In genomic region chr5:137584976-137585375, GRCm38 (mm10) we compare ENCODE assay signal across 7 mouse cellular contexts. TPM values are rescaled to one million over a fixed set of nuclear protein-coding genes. Genes with fewer than 3 reads are reported as not detected.
DNase-seq lines count a peak whose midpoint lies in the region; ATAC-seq and TF ChIP-seq lines count a peak whose summit lies in the region.

No protein-coding gene starts in this region.

- H3K4me3 ChIP-seq in midbrain, embryonic 11.5 days (ENCODE audit: low read depth, low read length) = no peak overlapping the region
- H3K4me3 ChIP-seq in midbrain, embryonic 13.5 days (replicated peaks) = no peak overlapping the region
- H3K4me3 ChIP-seq in lung, embryonic 14.5 days (ENCODE audit: low read depth, low read length) = no peak overlapping the region

- ATAC-seq in midbrain, embryonic 11.5 days (ENCODE audit: low FRiP score) = no peak
- ATAC-seq in midbrain, embryonic 13.5 days = no peak
- no peak for ATAC-seq in lung, embryonic 14.5 days (ENCODE audit: insufficient read depth)

- peaks cover 2% of the 10 kb centered on the region; the same call in 1 of the 2 replicates for H3K27me3 ChIP-seq in midbrain, embryonic 11.5 days (ENCODE audit: control insufficient read depth, insufficient read depth, low read length)
- H3K27me3 ChIP-seq in midbrain, embryonic 13.5 days = peaks cover 13% of the 10 kb centered on the region
- H3K27me3 ChIP-seq in lung, embryonic 14.5 days (ENCODE audit: insufficient read depth, low read length) = peaks cover 5% of the 10 kb centered on the region; the same call in 1 of the 2 replicates

- WGBS in midbrain, embryonic 11.5 days = 33% methylated on average over 8 of the region's 8 CpGs
- 37% methylated on average over 8 of the region's 8 CpGs for WGBS in midbrain, embryonic 13.5 days
- 28% methylated on average over 8 of the region's 8 CpGs for whole genome bisulfite sequencing in lung, embryonic 14.5 days

- no peaks in the 10 kb centered on the region for H3K36me3 ChIP-seq in midbrain, embryonic 11.5 days (ENCODE audit: control insufficient read depth, insufficient read depth, low read length)
- no peaks in the 10 kb centered on the region for H3K36me3 ChIP-seq in midbrain, embryonic 13.5 days
- no peaks in the 10 kb centered on the region for H3K36me3 ChIP-seq in lung, embryonic 14.5 days (ENCODE audit: insufficient read depth)

- H3K9ac ChIP-seq in midbrain, embryonic 11.5 days (ENCODE audit: low read length) = no peak overlapping the region
- no peak overlapping the region for H3K9ac ChIP-seq in midbrain, embryonic 13.5 days (replicated peaks)
- H3K9ac ChIP-seq in lung, embryonic 14.5 days = no peak overlapping the region

- H3K4me2 ChIP-seq in midbrain, embryonic 11.5 days = no peak overlapping the region
- H3K4me2 ChIP-seq in midbrain, embryonic 13.5 days (replicated peaks) = no peak overlapping the region
- no peak overlapping the region for H3K4me2 ChIP-seq in lung, embryonic 14.5 days

- no peaks in the 10 kb centered on the region; the same call in 1 of the 2 replicates for H3K9me3 ChIP-seq in midbrain, embryonic 11.5 days (ENCODE audit: control insufficient read depth, low read length)
- H3K9me3 ChIP-seq in midbrain, embryonic 13.5 days = no peaks in the 10 kb centered on the region
- no peaks in the 10 kb centered on the region for H3K9me3 ChIP-seq in lung, embryonic 14.5 days (ENCODE audit: low read depth, low read length)

- no peak overlapping the region for H3K27ac ChIP-seq in midbrain, embryonic 11.5 days (ENCODE audit: low read depth, low read length)
- H3K27ac ChIP-seq in midbrain, embryonic 13.5 days = no peak overlapping the region
- H3K27ac ChIP-seq in lung, embryonic 14.5 days (ENCODE audit: low read depth) = no peak overlapping the region

- DNase-seq in midbrain, embryonic 11.5 days (ENCODE audit: low spot score, missing footprints) = peak; percentile 86
- DNase-seq in WW6 (ENCODE audit: low read depth, low spot score) = peak; percentile 47
- DNase-seq in cerebellum, postnatal 36 days = peak; percentile 77 to 82
- DNase-seq in kidney, adult 8-10 months = peak; percentile 59 to 75
- DNase-seq in lung, embryonic 14.5 days = peak; percentile 79
- DNase-seq in spleen, adult 12 weeks (ENCODE audit: low spot score) = peak; percentile 26

- TF ChIP-seq CTCF in lung, embryonic 14.5 days (IDR thresholded peaks at IDR 0.05; ENCODE audit: low read depth) = peak; percentile 58

- H3K4me1 ChIP-seq in midbrain, embryonic 11.5 days (ENCODE audit: control insufficient read depth, insufficient read depth, low read length) = no peaks in the 10 kb centered on the region
- H3K4me1 ChIP-seq in midbrain, embryonic 13.5 days (replicated peaks) = peaks cover 17% of the 10 kb centered on the region
- H3K4me1 ChIP-seq in lung, embryonic 14.5 days (ENCODE audit: insufficient read depth) = no peaks in the 10 kb centered on the region

RNA-seq across cellular contexts. Expression of gene Tfr2, which starts 15.3 kb away (rescaled TPM):
- 2.0 and 2.1 TPM in 2 replicates for polyA plus RNA-seq in midbrain, embryonic 11.5 days (2014; fragmentation: Nextera tagmentation; extraction: Ambion mirVana)
- polyA plus RNA-seq in midbrain, embryonic 13.5 days (2015; fragmentation: Nextera tagmentation; extraction: Ambion mirVana) = 2.4 and 3.6 TPM in 2 replicates
- polyA plus RNA-seq in lung, embryonic 14.5 days (2014; fragmentation: Nextera tagmentation; extraction: Ambion mirVana) = 0.31 and 0.47 TPM in 2 replicates

RNA-seq across cellular contexts. Expression of gene Mospd3, which starts 15.9 kb away (rescaled TPM):
- 19.0 and 19.8 TPM in 2 replicates for polyA plus RNA-seq in midbrain, embryonic 11.5 days (2014; fragmentation: Nextera tagmentation; extraction: Ambion mirVana)
- polyA plus RNA-seq in midbrain, embryonic 13.5 days (2015; fragmentation: Nextera tagmentation; extraction: Ambion mirVana) = 37.6 and 43.1 TPM in 2 replicates
- polyA plus RNA-seq in lung, embryonic 14.5 days (2014; fragmentation: Nextera tagmentation; extraction: Ambion mirVana) = 33.9 and 37.8 TPM in 2 replicates

RNA-seq across cellular contexts. Expression of gene Pcolce, which starts 28.6 kb away (rescaled TPM):
- 58.8 and 61.4 TPM in 2 replicates for polyA plus RNA-seq in midbrain, embryonic 11.5 days (2014; fragmentation: Nextera tagmentation; extraction: Ambion mirVana)
- polyA plus RNA-seq in midbrain, embryonic 13.5 days (2015; fragmentation: Nextera tagmentation; extraction: Ambion mirVana) = 9.0 and 10.5 TPM in 2 replicates
- 130 and 148 TPM in 2 replicates for polyA plus RNA-seq in lung, embryonic 14.5 days (2014; fragmentation: Nextera tagmentation; extraction: Ambion mirVana)

RNA-seq across cellular contexts. Expression of gene Actl6b, which starts 31.7 kb away (rescaled TPM):
- 30.6 and 31.1 TPM in 2 replicates for polyA plus RNA-seq in midbrain, embryonic 11.5 days (2014; fragmentation: Nextera tagmentation; extraction: Ambion mirVana)
- 231 and 235 TPM in 2 replicates for polyA plus RNA-seq in midbrain, embryonic 13.5 days (2015; fragmentation: Nextera tagmentation; extraction: Ambion mirVana)
- 0.26 TPM in 1 of 2 replicates, not detected in the other for polyA plus RNA-seq in lung, embryonic 14.5 days (2014; fragmentation: Nextera tagmentation; extraction: Ambion mirVana)

RNA-seq across cellular contexts. Expression of gene Fbxo24, which starts 43.8 kb away (rescaled TPM):
- 0.10 and 0.16 TPM in 2 replicates for polyA plus RNA-seq in midbrain, embryonic 11.5 days (2014; fragmentation: Nextera tagmentation; extraction: Ambion mirVana)
- polyA plus RNA-seq in midbrain, embryonic 13.5 days (2015; fragmentation: Nextera tagmentation; extraction: Ambion mirVana) = 0.23 and 0.32 TPM in 2 replicates
- 0.19 TPM in 1 of 2 replicates, not detected in the other for polyA plus RNA-seq in lung, embryonic 14.5 days (2014; fragmentation: Nextera tagmentation; extraction: Ambion mirVana)

Comparison
In these comparisons a context has a peak if more than half of its experiments do, and no peak if none do; other contexts are left out.
1. DNase-seq: peak in every context shown above with its lines; median percentile 86 in midbrain, embryonic 11.5 days; 80 in cerebellum, postnatal 36 days; 79 in lung, embryonic 14.5 days; 67 in kidney, adult 8-10 months; 47 in WW6; 26 in spleen, adult 12 weeks.